Mouse (Mus musculus): ENCODE data around the gene Foxp1. TPM values are rescaled to one million over a fixed set of nuclear protein-coding genes. Genes with fewer than 3 reads are reported as not detected.
A peak's percentile ranks its signal among the peaks of the same experiment; 100 is the strongest.

Foxp1 gene
- total RNA-seq, 2 experiments from 2014 or later = 133 to 135 TPM

DNA sequence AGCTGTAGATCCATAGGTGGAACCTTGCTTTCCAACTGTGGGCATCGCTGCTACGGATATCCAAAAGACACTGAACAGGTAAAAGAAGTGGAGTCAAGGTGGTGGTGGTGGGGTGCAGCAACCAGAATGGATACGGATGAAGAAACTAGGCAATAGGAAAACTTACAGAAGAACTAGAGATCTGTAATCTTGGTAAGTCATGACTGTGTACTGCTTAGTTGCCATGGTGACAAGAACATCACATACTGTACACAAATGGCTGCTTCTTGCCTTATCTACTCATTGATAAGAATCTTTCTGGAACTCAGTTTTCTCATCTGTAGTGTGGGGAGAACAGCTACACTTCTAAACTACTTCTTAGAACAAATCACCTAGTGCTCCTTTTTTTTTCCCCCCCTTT, 302.0 kb downstream of the Foxp1 start:
- no peak for DNase-seq (ENCODE audit: low spot score in 2 of 2)

GRCm38 (mm10) chr6:99217846-99218245, 304.7 kb downstream of the Foxp1 start:
- DNase-seq (ENCODE audit: low spot score in 2 of 2) = no peak

DNA sequence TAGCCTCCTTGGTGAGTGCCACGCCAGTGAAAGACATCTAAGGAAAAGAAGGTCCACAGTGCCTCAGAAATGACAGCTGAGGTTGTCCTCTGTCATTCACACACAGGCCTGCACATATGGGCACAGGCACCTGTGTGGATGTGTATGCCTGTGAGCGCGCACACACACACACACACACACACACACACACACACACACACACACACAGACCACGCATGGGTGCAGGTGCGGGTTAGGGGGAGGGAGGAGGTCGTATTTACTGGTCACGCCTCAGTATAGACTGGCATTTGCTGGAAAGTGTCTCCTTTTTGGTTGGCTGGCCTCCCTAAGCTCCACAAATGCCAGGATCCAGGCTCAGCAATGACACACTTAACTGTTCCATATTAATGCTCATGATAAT, 305.4 kb downstream of the Foxp1 start:
- no peak for DNase-seq (ENCODE audit: low spot score in 2 of 2)

GRCm38 (mm10) chr6:99212461-99212860, 310.1 kb downstream of the Foxp1 start:
- no peak for DNase-seq (ENCODE audit: low spot score in 2 of 2)

DNA sequence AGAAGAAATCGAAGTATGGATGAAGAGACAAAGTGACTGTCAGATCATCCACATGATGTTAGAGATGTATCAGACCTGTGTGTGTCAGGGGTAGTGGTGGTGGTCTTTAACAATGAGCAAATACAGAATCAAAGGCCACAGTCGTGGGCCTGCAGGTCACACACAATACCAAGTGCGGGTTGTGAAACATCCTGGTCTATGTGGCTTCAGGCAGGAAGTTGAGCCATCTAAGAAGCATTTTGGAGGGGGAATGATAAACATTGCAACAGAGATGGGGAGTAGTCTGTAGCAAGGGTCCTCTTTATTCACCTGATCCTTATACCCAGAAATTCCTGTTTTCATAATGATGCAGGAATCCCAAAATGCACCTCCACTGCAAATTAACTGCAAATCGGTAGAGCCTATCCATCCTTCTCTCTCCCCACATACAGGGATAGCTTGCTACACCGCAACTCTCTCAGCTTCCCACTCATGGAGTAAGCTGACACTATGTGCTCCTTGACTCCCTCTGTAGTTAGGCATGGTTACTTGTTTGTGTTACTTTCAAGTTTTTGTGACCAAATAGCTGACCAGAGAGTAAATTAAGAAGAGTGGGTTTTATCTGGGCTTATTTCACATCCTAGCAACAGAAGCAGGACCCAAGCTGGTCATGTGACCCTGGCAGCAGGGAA, 310.7 kb downstream of the Foxp1 start:
- no peak for DNase-seq (ENCODE audit: low spot score in 2 of 2)

DNA sequence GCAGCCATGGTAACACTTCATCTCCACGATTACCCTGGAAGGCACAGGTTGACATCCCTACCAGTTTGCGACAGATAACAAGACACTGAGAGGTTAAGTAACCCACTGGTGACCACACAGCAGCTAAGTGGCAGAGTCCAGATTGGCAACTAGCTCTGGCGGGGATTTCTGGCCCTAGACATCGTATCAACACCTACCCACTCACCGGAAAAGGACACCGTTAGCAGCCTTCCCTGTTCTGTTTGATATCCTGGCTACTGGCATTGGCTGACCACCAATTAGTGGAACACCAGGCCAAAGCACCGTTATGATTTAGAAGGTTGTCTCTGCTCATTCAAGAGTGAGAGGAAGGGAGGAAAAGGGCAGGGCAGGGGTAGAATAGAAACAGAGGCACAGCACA, 312.4 kb downstream of the Foxp1 start:
- DNase-seq (ENCODE audit: low spot score in 2 of 2) = no peak

DNA sequence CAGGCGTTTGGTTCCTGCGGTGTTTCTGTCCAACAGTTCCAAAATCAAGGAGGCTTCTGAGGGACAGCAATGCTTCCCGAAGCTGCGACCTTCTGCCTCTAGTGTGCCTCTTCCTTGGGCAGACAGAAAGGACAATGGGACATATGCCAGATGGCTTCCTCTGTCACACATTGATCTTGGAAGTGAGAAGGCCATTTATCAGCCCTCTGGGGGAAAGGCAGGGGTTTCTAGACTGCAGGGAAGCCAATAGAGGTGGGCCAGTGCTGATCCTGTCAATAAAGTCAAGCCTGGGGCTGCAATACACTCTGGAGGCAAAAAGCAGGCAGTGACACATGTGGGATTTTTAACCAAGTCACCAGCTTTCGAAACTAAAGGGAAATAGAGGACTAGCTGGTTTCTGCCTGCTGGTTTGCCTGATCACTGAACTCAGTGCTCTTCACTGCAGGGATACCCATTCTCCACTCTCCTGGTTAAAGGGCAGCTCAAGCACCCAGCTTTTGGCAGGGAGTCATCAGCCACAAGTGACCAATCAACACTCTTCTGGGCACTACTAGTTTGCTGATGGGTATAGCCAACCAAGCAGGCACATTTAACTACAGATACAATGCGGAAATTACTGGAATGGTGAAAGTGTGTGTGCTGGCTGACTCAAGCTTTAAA, 315.2 kb downstream of the Foxp1 start:
- no peak for DNase-seq (ENCODE audit: low spot score in 2 of 2)

DNA sequence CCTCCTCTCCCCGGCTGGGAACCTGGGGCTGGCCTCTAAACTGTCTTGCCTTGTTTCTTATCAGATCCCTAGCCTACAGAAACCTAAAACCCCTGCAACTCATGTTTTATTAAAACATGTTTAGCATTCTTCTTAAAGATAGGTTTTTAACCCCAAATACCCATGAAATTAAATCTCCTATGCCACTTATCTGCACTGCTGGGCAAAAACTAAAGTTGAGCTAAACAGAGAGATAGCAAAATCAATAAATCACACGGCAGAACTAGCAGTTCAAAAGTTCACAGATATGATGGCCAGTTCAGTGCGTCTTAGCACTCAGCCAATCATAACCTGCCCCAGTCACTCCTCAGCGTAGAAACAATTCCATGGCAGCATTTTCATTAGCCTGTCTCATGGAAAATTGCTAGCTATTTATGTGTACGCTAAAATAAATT, 316.1 kb downstream of the Foxp1 start:
- no peak for DNase-seq (ENCODE audit: low spot score in 2 of 2)

DNA sequence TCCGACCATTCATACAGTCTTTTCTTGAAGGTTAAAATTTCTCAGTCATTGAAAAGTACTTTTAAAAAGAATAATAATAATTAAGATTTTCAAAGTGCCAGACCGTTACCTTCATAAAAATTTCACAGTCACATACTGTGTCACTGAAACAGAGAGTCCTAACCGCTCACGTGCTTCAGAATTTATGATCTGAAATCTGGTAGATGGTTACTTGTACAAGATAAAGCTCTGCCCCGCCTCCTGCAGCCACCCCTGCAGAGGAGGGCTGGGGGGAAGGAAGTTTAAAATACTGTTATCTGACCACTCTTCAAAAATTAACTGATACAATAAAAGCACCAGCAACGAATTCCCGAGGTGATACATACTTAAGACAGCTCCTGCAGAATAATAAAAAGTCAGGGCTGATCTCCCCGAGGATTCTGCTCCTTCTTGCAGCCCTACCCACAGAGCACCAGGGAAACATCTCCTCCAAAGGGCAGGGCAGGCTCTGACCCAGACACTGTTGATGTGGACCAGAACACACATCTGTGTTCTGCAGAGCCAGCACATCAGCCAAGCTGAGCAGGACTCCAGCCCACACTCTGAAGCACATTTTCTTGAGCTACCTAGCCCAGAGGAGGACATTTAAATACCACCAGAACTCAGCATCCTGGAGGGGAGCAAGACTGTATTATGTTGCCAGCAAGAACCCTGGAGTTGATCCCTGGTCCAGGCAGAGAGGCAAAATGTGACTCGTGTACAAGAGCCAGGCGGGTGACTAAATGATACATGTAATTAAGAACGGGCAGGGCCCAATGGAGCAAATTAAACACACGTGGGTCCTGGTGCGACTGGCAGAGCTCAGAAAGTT, 316.7 kb downstream of the Foxp1 start:
- DNase-seq (ENCODE audit: low spot score in 2 of 2) = no peak

- no peak for DNase-seq (ENCODE audit: low spot score in 2 of 2)
Measured at GRCm38 (mm10) chr6:99204780-99205586, 317.5 kb downstream of the Foxp1 start.

DNA sequence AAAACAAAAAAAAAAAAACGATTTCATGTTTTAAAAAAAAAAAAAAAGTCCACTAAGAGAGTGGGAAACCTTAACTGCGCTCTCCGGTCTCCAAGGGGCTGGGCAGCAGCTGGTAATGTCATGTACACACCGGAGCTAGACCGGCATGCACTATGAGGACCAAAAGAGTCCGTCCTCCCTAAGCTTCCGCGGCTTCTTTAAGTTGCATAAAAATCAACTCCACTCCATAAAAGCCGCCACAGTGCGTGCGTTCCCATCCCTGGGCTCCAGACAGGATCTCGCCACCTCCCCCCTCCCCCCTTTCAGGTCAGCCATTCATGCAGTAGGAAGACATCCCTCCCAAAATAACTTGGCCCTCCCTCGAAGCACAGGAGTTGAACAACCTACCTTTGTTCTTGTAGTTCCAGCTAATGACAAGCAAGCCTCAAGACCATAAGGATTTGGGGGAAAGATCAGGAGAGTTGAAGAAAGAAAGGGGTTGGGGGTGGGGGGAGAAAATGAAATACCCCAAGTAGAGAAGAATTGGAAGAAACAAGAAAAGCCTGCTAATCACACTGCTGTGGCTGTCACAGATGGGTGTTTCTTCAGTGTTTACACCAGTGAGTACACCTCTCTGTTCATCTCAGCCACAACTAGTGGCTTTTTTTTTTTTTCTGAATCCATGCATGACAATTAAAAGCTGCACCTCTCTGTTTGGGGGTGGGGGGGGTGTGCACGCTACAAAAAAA, 318.3 kb downstream of the Foxp1 start:
- DNase-seq (ENCODE audit: low spot score in 2 of 2) = no peak

DNA sequence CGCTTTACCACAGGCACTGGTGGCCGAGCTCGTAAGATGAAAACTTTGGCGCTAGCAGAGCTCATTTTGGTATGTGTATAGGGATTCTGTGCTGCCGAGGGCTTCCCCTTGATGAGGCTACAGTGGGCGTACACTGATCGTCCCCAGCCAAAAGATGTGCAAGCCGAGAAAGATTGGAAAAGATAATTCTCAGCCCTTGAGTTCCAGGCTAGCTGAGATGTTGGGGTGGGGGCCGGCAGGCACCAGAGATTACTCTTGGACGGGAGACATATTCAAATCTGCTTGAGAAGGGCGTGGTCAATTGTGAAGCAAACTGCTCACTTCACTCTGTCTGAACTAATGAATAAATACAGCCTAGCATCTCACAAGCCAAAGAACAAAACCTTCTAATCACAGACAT, 319.3 kb downstream of the Foxp1 start:
- DNase-seq (ENCODE audit: low spot score in 2 of 2) = no peak

GRCm38 (mm10) chr6:99202781-99203180, 319.7 kb downstream of the Foxp1 start:
- DNase-seq (ENCODE audit: low spot score in 2 of 2) = no peak

GRCm38 (mm10) chr6:99201271-99201705, 321.2 kb downstream of the Foxp1 start:
- peak in 1 of 2 experiments; percentile 12 for DNase-seq (ENCODE audit: low spot score in 2 of 2)

GRCm38 (mm10) chr6:99200656-99201055, 321.9 kb downstream of the Foxp1 start:
- DNase-seq (ENCODE audit: low spot score in 2 of 2) = no peak

DNA sequence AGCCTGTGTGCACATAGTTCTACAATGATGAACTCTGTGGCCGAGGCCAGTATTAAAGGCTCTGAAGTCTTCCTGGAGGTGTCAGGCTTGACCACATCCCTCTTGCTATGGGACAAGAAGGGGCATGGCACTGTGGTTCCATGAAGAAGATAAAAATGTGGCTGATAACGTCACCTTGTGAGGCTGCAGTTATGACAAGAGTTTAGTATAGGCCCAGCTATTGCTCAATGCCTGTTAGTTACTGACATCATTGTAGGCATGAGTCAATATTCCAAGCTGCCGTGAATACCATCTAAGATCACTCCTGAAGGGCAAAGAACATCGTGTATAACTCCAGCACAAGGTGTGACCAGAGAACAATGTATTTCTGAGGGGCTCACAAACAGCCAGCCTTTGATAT, 323.2 kb downstream of the Foxp1 start:
- DNase-seq (ENCODE audit: low spot score in 2 of 2) = no peak

- DNase-seq (ENCODE audit: low spot score in 2 of 2) = no peak
Measured at GRCm38 (mm10) chr6:99193697-99194096, 328.8 kb downstream of the Foxp1 start.

DNA sequence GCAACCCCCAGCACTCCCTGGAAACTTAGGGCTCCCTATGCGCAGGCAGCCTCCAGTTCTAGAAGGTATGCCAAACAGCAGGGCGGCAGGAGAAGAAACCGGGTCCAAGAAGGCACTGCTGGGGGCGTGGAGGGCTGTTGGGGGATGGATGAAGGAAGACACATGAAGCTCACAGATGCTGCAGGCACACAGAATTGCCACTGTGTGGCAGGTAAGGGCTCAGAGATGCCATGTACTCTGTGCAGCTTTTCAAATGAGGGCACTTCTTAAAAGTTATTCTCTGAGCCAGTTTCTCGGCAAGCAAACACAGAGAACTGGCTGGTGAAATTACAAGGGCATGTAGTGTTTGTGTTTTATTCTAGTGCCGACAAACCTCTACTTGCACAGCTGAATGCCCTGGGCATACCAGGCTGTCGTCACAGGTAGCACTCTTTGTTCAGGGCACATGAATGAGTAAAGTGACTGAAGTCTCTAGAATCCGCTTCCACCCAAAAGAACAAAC, 330.8 kb downstream of the Foxp1 start:
- DNase-seq (ENCODE audit: low spot score in 2 of 2) = no peak

GRCm38 (mm10) chr6:99191041-99191635, 331.4 kb downstream of the Foxp1 start:
- DNase-seq (ENCODE audit: low spot score in 2 of 2) = no peak

- DNase-seq (ENCODE audit: low spot score in 2 of 2) = no peak
Measured at GRCm38 (mm10) chr6:99189967-99190366, 332.6 kb downstream of the Foxp1 start.

Data from left cerebral cortex, adult 18-20 months (tissue).